Mouse (Mus musculus) brain, embryonic 18.5 days (tissue): ENCODE results near the gene Inpp5f.
"Not testable (repeated sequence)": the region's sequence is repeated elsewhere in the genome, so short reads cannot be mapped to it uniquely, and the experiment has no call there.

Source experiments
- DNase-seq: peaks from one replicate; pipeline ENCODE4 v3.0.0-alpha.2; 2012; ENCODE audit warnings: low read depth, low spot score

The Inpp5f gene

GRCm38 (mm10) chr7:128592118-128592935 is 18.8 kb upstream of the Inpp5f start:
- no peak for DNase-seq

DNA sequence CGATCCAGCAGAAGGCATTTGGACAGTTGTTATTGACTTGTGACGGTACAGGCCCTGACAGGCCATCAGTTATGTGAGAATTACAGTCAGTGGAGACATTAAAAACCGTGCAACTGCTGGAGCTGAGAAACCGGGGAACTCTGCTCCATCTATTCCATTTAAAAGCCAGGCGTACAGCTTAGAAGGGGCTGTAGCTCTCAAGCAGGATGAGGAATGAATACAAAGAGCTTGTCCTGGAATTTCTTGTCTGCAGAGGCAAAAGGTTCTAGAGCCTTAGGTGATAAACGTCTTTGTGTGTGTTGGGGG is 18.2 kb upstream of the Inpp5f start:
- no peak for DNase-seq

- DNase-seq, result no peak
Measured at GRCm38 (mm10) chr7:128596274-128596673, 14.9 kb upstream of the Inpp5f start.

DNA sequence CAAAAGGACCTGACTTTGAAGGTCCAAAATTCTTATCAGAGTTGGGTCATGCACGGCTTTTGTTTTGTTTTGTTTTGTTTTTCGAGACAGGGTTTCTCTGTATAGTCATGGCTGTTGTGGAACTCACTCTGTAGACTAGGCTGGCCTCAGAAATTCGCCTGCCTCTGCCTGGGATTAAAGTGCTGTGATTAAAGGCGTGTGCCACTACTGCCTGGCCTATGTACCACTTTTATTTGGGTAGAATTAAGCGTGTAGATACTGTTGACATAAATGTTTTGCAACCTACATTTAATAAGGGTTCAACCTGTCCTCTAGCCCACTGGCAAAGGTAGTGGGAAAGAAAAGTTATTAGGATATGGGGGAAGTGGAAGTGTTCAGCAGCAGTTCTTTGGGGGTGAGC is 12.1 kb upstream of the Inpp5f start:
- no peak for DNase-seq

DNA sequence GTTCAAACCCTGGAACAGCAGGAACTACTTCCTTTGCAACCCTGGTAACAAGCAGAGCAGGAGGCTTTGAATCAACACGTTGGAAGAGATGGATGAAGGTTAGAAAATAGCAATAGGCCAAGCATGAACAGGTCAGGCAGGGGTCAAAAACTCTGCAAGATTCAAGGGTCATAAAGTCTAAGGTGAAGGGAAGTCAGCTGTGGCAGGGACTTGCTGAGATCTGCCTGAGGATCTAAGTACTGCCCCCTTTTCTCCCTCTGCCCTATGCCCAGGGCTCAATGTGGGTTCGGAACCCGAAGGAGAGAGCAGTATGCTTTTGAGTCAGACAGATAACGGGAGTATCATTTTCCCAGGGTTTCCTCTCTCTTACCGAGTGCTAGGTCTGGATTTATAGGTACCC is 9.3 kb upstream of the Inpp5f start:
- DNase-seq, result no peak

- DNase-seq, result not testable (repeated sequence)
Measured at GRCm38 (mm10) chr7:128609936-128610335, 1.2 kb upstream of the Inpp5f start.

DNA sequence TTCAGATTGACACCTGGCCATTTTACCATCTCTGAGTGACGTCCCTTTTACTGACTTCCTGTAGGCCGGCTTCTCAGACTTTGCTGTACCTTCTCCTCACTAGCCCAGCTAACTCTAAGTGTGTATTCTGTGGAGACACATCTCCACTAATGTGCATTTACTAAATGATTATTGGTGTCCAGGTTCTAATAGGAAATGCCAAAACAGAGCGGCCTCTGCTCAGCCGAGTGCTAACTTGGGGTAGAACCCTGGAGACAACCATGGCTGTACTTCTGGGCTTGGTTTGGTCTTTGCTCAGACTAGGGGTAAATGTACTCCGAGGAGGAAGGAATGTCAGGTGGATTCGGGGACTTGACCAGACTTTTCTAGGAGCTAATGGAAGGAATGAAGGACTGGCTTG is 638 bp upstream of the Inpp5f start:
- no peak for DNase-seq

DNA sequence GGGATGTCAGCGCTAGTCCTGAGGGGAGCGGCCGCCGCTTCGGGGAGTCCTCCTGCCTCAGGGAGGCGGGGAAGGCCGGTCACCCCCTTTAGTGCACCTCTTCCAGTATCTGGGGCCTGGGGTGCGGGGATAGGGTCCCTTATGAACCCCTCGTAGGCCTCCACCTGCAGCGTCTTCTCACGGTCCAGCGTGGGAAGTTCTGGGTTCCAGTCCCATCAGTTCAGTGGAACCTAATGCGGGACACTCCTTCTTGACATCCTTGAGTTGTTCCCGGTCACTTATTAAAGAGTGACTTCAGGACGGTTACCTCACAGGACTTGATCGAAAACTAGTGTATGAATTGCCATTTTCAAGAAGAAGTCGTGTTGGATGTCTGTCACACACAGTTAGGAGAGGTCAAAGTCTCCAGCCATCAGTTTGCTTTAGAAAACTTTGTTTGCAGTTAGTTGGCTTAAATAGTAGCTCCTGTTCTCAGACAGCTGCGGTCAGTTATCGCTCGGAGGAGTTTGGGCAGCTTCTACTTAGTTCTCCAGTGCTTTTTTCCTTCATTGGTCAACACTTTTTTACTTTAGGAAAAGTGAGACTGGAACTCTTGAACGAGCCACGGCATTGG is 777 bp downstream of the Inpp5f start:
- no peak for DNase-seq

DNA sequence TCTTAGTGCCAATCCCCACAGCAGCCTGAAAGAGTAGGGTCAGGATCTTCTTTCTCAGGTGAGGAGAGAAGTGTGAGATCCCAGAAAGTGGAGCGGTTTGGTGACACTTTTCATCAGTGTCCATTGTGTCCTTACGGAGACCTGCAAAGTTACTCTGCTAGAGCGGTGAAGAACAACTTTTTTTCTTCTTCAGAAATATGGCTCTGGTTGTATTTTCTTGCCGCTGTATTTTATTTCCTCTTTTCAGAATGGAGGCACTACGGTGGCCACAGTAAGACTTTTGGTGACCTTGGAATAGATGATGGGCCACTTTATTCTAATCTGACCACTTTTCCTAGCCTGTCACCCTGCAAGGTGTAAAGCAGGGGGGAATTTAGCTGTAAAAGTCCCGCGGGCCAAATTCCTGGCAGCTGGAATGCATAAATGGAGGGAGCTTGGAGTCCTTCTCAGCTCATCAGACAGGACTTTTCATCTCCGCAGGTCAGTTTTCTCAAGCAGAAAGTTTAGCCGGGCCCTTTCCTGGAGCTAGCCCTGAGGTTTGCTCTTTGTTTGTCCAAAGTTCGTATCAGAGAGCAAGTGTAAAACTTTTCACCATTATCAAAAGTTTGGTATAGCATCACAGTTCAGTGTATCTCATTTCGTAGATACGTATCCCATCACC is 1.5 kb downstream of the Inpp5f start:
- DNase-seq, result no peak

DNA sequence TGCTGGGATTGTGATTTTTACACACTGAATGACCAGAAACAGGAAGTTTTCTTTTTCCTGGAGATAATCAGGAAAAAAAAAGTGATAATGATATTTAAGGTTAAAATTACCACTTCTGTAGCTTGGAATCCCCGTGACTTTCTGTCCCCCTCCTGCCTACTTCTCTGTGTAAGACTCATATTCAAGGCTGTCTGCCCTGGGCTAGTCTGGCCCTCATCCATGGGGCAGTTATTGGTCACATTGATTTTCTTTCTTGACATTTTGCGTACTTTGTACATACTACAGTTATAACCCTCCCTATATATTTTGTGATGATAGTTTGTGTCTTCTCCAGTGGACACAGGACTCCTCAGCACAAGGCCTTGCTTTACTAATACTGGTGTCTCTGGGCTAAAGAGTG is 2.5 kb downstream of the Inpp5f start:
- DNase-seq, result no peak

- no peak for DNase-seq
Measured at GRCm38 (mm10) chr7:128617587-128617986, 6.5 kb downstream of the Inpp5f start.

GRCm38 (mm10) chr7:128620178-128620577 is 9.1 kb downstream of the Inpp5f start:
- no peak for DNase-seq

DNA sequence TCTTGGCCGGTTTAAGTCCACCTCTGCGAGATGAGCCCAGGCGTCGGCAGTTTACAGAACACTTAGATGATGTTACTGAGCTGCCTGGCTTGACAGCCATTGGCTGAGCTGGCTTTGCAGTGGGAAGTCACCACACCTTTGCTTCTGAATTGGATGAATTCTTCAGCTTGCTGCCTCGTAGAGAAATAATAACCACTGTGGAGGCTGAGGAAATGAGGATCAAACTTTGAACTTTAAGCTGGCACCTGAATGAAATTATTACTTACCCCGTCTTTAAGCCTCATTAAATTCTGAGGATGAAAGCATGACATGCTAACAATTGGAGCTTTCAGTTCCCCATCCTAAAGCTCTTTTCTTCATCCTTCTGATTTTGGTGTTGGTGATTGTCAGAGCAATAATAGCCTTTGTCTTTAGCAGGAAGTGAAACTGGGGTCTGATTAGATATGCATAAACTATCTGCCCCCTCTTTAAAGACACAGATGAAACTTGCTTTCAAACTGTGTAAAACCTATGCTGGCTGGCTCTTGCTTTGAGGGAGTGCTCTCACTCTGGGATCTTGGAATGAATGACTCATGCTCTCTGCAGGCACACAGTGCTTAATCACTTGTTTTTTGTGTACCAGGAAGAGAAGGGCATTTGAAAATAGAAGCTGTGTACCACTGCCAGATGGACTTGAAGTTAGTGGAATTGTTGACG is 11.3 kb downstream of the Inpp5f start:
- DNase-seq, result no peak

GRCm38 (mm10) chr7:128622994-128623393 is 11.9 kb downstream of the Inpp5f start:
- DNase-seq, result no peak

- DNase-seq, result no peak
Measured at GRCm38 (mm10) chr7:128625382-128625781, 14.3 kb downstream of the Inpp5f start.

DNA sequence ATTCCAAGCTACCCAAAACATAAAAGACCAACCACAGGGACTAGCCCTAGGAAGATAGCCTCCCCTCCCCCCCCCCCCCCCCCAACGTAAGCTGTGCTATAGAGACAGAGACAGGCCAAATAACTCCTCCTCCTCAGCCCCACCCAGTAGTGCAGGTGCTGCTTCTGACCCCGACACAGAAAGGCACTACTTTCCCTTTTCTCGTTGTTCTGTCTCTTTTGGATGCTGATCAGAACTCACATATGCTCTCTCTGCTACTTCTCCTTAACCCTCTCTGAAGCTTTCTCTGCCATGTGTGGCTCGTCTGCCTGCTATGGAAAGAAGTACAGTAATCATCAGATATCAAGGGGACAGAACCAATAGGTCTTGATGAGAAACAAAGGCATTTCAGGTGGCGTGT is 15.5 kb downstream of the Inpp5f start:
- no peak for DNase-seq

DNA sequence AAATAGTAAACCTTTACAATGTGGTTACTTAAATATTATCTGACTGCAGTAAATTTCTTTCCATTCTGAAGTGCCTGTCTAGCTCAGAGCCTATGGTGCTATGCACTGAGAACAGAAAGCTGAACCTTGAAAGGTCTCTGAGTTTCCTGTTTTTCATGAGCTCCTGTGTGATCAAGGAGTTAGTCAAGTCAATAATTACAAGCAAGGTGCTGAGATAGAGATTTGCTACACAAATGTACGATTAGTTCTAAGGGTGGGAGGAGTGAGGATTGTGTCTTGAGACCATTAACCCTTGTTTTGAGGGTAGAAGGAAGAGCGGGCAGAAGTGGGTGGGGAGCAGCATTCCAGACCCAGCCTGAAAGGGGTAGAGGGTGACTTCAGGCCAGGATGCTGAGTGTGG is 16.1 kb downstream of the Inpp5f start:
- no peak for DNase-seq

GRCm38 (mm10) chr7:128627723-128628122 is 16.6 kb downstream of the Inpp5f start:
- DNase-seq, result no peak

GRCm38 (mm10) chr7:128633156-128633555 is 22.0 kb downstream of the Inpp5f start:
- no peak for DNase-seq

- no peak for DNase-seq
Measured at GRCm38 (mm10) chr7:128639925-128640485, 28.9 kb downstream of the Inpp5f start.

- no peak for DNase-seq
Measured at GRCm38 (mm10) chr7:128641571-128641970, 30.4 kb downstream of the Inpp5f start.

DNA sequence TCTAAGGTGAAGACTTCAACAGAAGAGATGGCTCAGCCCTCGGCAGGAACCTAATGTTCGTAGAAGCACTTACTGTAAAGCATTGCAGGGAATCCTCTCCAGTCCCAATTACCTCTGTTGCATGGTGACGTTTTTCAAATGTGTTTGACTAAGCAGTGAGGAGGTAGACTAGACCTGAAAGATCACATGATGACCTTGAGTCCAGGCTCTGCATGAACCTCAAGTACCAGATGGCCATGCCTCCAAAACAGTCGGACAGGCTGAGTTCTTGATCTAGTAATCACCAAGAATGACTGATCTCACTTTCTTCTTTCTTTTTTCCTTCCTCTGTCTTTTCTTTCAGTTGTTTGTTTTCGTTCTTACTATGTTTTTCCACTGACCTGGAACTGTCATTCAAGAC is 31.3 kb downstream of the Inpp5f start:
- DNase-seq, result no peak
